Mouse (Mus musculus): Measurements from ENCODE around the gene Fbxo48. TPM values are rescaled to one million over a fixed set of nuclear protein-coding genes. Genes with fewer than 3 reads are reported as not detected.

The Fbxo48 gene
- polyA plus RNA-seq, 1 experiment from 2014 or later: 0.91 TPM

DNA sequence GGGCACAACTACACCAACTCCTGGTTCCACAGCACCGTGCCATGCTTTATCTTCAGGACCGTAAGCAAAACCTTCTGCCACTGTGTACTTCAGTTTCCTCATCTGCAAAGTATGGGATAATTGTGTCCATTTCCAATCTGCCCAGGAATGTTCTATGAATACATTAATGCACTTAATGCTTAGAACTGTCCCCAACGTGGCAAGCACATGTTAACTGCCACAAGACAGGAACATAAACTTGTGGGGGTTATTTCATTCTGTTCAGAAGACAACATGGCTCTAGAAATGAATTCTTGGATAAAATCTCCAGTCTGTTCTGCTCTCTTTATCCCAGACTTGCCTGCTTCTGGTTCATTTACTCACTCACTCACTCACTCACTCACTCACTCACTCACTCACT, 52.6 kb downstream of the Fbxo48 start:
- ATAC-seq: no peak
- no peaks in the 10 kb centered on the region for H3K36me3 ChIP-seq (ENCODE audit: control insufficient read depth, insufficient read depth)
- 78% methylated on average over 3 of the region's 3 CpGs for WGBS

More for the DNA sequence above, 52.6 kb downstream of the Fbxo48 start:
- Histone ChIP-seq H3K27me3 (replicated peaks; ENCODE audit: control insufficient read depth, insufficient read depth, low read length) (no peaks in the 10 kb centered on the region), H3K4me3 (replicated peaks; ENCODE audit: low read length) (no peak overlapping the region), H3K27ac (ENCODE audit: low read length) (no peak overlapping the region), H3K9ac (replicated peaks; ENCODE audit: low read depth, low read length) (no peak overlapping the region), H3K4me2 (ENCODE audit: low read length) (no peak overlapping the region), H3K9me3 (ENCODE audit: control insufficient read depth, low read length) (no peaks in the 10 kb centered on the region), H3K4me1 (replicated peaks; ENCODE audit: control insufficient read depth, insufficient read depth, low read length) (no peaks in the 10 kb centered on the region)

Other genes with a start within 250 kb of the Fbxo48 start
- gene Egfr, start 199.2 kb upstream of the Fbxo48 start, polyA plus RNA-seq (2015; fragmentation: Nextera tagmentation; extraction: Ambion mirVana): 2.5 and 3.7 TPM in 2 replicates
- gene Cnrip1, start 100.2 kb downstream of the Fbxo48 start, polyA plus RNA-seq (2015; fragmentation: Nextera tagmentation; extraction: Ambion mirVana): 133 and 160 TPM in 2 replicates
- 3.2 and 3.3 TPM in 2 replicates for gene Plek, start 101.0 kb downstream of the Fbxo48 start, polyA plus RNA-seq (2015; fragmentation: Nextera tagmentation; extraction: Ambion mirVana)
- 182 and 194 TPM in 2 replicates for gene Ppp3r1, start 207.9 kb downstream of the Fbxo48 start, polyA plus RNA-seq (2015; fragmentation: Nextera tagmentation; extraction: Ambion mirVana)
- 17.5 and 19.4 TPM in 2 replicates for gene Wdr92, start 230.7 kb downstream of the Fbxo48 start, polyA plus RNA-seq (2015; fragmentation: Nextera tagmentation; extraction: Ambion mirVana)